Mouse (Mus musculus) ES-Bruce4 (cell line): Measurements from ENCODE around the gene Trpm6.

ENCODE experiments used
- CTCF ChIP-seq: IDR thresholded peaks from one replicate; pipeline ENCODE4 v1.8.1; 2011; ENCODE audit warnings: low read depth, low read length
- EP300 ChIP-seq: IDR thresholded peaks from 2 replicates; pipeline ENCODE4 v1.6.1; 2011; ENCODE audit warnings: low read depth, low read length; ENCODE audit not compliant: insufficient read depth
- POLR2A ChIP-seq: IDR thresholded peaks from one replicate; pipeline ENCODE4 v1.8.1; 2011; ENCODE audit warnings: low read length; ENCODE audit not compliant: insufficient read depth

DNA sequence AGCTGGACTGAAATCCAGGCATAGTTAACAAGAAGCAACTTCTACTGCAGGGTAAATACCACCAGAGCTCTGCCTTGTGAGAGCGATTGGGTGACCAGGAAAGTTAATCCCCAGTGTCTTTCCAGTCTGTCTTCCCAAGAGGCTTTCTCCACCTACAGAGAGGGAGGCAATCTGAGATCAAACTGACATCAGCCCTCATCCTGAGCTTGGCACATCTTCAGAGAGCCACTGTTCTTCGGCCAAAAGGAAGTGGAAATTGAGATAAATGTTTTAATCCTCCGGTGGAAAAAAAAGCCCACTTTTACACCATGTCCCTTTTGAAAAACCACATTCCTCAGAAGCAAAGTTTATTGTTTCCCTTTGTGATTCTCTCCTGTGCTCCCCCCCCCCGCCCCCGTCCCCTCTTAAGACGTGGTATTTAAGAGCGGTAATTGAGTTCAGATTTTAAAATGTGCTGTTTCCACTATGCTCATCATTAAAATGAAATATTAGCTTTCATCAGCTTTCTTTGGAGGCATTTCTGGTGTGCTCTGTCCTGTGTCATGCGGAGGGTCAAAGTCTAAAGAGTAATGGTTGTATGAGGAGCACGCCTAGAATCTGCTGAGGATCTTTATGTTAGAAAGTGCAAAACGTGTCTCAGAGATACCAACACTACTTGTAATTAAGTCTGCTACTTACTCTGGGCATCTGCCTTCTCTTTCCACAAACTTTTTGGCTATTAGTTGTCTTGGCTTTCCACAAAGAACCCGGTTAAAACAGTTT is 138.0 kb downstream of the Trpm6 start:
- TF ChIP-seq POLR2A (no peak), CTCF (no peak), EP300 (no peak)
